Mouse (Mus musculus) MN1 (cell line): ENCODE measurements around the gene Smarcc2.
"Not testable (repeated sequence)": the region's sequence is repeated elsewhere in the genome, so short reads cannot be mapped to it uniquely, and the experiment has no call there.

Source experiments
- DNase-seq: peaks from one replicate; pipeline ENCODE4 v3.0.0-alpha.2; 2016; ENCODE audit warnings: low spot score

Smarcc2 gene

GRCm38 (mm10) chr10:128442718-128443117, 16.3 kb upstream of the Smarcc2 start:
- no peak for DNase-seq

GRCm38 (mm10) chr10:128444354-128444753, 14.7 kb upstream of the Smarcc2 start:
- DNase-seq = no peak

GRCm38 (mm10) chr10:128445407-128445806, 13.6 kb upstream of the Smarcc2 start:
- DNase-seq = no peak

GRCm38 (mm10) chr10:128451014-128451413, 8.0 kb upstream of the Smarcc2 start:
- no peak for DNase-seq

GRCm38 (mm10) chr10:128454471-128454870, 4.6 kb upstream of the Smarcc2 start:
- no peak for DNase-seq

GRCm38 (mm10) chr10:128455280-128455679, 3.8 kb upstream of the Smarcc2 start:
- peak; percentile 96 for DNase-seq

- no peak for DNase-seq
Measured at GRCm38 (mm10) chr10:128457676-128458075, 1.4 kb upstream of the Smarcc2 start.

- peak; percentile 96 for DNase-seq
Measured at GRCm38 (mm10) chr10:128458348-128458718, 715 bp upstream of the Smarcc2 start.

- DNase-seq = peak; percentile 65
Measured at GRCm38 (mm10) chr10:128459409-128460269, 591 bp downstream of the Smarcc2 start.

GRCm38 (mm10) chr10:128460270-128460630, 1.2 kb downstream of the Smarcc2 start:
- no peak for DNase-seq

GRCm38 (mm10) chr10:128474366-128474765, 15.3 kb downstream of the Smarcc2 start:
- no peak for DNase-seq

GRCm38 (mm10) chr10:128486370-128486769, 27.3 kb downstream of the Smarcc2 start:
- DNase-seq = no peak

GRCm38 (mm10) chr10:128487861-128488712, 29.0 kb downstream of the Smarcc2 start:
- DNase-seq = no peak

- no peak for DNase-seq
Measured at GRCm38 (mm10) chr10:128488776-128489175, 29.7 kb downstream of the Smarcc2 start.

- DNase-seq = peak; percentile 58
Measured at GRCm38 (mm10) chr10:128489380-128489779, 30.3 kb downstream of the Smarcc2 start.

GRCm38 (mm10) chr10:128489785-128490184, 30.7 kb downstream of the Smarcc2 start:
- no peak for DNase-seq

- DNase-seq = peak; percentile 76
Measured at GRCm38 (mm10) chr10:128490232-128490631, 31.2 kb downstream of the Smarcc2 start.

- DNase-seq = no peak
Measured at GRCm38 (mm10) chr10:128490912-128491311, 31.9 kb downstream of the Smarcc2 start.

- no peak for DNase-seq
Measured at GRCm38 (mm10) chr10:128491495-128491894, 32.4 kb downstream of the Smarcc2 start.

GRCm38 (mm10) chr10:128492051-128492450, 33.0 kb downstream of the Smarcc2 start:
- DNase-seq = not testable (repeated sequence)

GRCm38 (mm10) chr10:128492633-128493311, 33.7 kb downstream of the Smarcc2 start:
- DNase-seq = peak; percentile 83

- DNase-seq = no peak
Measured at GRCm38 (mm10) chr10:128493319-128493694, 34.3 kb downstream of the Smarcc2 start.
